Mouse (Mus musculus): ENCODE results near the gene Mcam. TPM values are rescaled to one million over a fixed set of nuclear protein-coding genes. Genes with fewer than 3 reads are reported as not detected.

Gene Mcam
- polyA plus RNA-seq, 2 experiments = 3.1 to 6.2 TPM

DNA sequence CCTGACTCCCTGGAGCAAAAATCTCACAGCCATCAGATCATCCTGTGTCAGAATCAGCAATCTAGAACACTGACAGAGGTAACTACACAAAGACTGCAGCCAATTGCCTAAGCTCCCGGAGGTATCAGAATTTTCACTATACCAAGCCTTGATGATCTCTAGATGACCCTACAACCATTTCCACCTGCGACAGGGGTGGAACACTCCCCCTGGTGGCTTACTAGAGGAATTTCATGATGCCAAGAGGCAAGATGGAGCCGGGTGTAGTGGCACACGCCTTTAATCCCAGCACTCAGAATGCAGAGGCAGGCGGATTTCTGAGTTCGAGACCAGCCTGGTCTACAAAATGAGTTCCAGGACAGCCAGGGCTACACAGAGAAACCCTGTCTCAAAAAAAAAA lies 10.0 kb upstream of the Mcam start:
- no peaks in the 10 kb centered on the region for H3K9me3 ChIP-seq (ENCODE audit: control insufficient read depth, low read length)
- 0 out of 4 replicates have a peak, but pooled peaks cover 0 to 3% of the 10 kb centered on the region in 2 experiments for H3K4me1 ChIP-seq (replicated peaks; ENCODE audit: control insufficient read depth in 2 of 2, insufficient read depth in 2 of 2, low read length in 1 of 2)
- H3K4me2 ChIP-seq (ENCODE audit: low read depth) = no peak overlapping the region
- no peaks in the 10 kb centered on the region for H3K36me3 ChIP-seq (replicated peaks; ENCODE audit: control insufficient read depth, insufficient read depth, low read depth)
- H3K4me3 ChIP-seq (ENCODE audit: insufficient read depth in 1 of 2, low read depth in 2 of 2, low read length in 2 of 2) = no peak overlapping the region
- TF ChIP-seq EP300 (IDR thresholded peaks at IDR 0.05; ENCODE audit: low read depth) = no peak
- peak; percentile 72 for TF ChIP-seq CTCF (IDR thresholded peaks at IDR 0.05; ENCODE audit: low read depth)
- H3K27ac ChIP-seq = no peak overlapping the region
- H3K27me3 ChIP-seq (ENCODE audit: control insufficient read depth, insufficient read depth, low read length) = peaks cover 4% of the 10 kb centered on the region; the same call in 1 of the 2 replicates
- WGBS (ENCODE audit: insufficient replicate concordance) = 52% methylated on average over 6 of the region's 6 CpGs
- DNase-seq (ENCODE audit: low read depth in 3 of 3, low spot score in 3 of 3) = no peak
- no peak overlapping the region for H3K9ac ChIP-seq (replicated peaks)
- ATAC-seq (ENCODE audit: insufficient read depth) = no peak

DNA sequence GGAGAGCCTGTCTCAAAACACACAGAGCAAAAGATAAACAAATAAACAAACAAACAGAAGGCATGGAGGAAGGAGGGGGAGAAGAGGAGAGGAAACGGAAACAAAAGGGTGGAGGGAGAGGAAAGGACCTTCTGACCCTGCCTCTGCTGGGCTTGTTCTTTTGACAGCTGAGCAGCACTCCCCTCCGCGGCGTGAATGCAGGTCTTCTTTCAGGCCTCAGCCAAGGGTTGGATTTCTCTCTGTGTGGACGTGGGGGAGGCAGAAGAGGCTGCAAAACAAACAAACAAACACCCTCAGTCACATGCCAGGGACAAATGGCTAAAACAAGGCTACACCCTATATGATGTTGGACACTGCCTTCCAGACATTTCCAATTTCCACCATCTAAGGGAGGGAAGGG lies 9.2 kb upstream of the Mcam start:
- Histone ChIP-seq H3K9ac (replicated peaks) (no peak overlapping the region), H3K4me2 (ENCODE audit: low read depth) (no peak overlapping the region), H3K36me3 (replicated peaks; ENCODE audit: control insufficient read depth, insufficient read depth, low read depth) (no peaks in the 10 kb centered on the region), H3K4me1 (replicated peaks; ENCODE audit: control insufficient read depth in 2 of 2, insufficient read depth in 2 of 2, low read length in 1 of 2) (peaks cover 0 to 6% of the 10 kb centered on the region in 2 experiments; a peak in 1 of 4 replicates), H3K27me3 (ENCODE audit: control insufficient read depth, insufficient read depth, low read length) (peaks cover 11% of the 10 kb centered on the region), H3K4me3 (ENCODE audit: insufficient read depth in 1 of 2, low read depth in 2 of 2, low read length in 2 of 2) (no peak overlapping the region), H3K27ac (no peak overlapping the region), H3K9me3 (ENCODE audit: control insufficient read depth, low read length) (no peaks in the 10 kb centered on the region)
- no peak for DNase-seq (ENCODE audit: low read depth in 3 of 3, low spot score in 3 of 3)
- TF ChIP-seq EP300 (IDR thresholded peaks at IDR 0.05; ENCODE audit: low read depth) (no peak), CTCF (IDR thresholded peaks at IDR 0.05; ENCODE audit: low read depth) (no peak)
- WGBS (ENCODE audit: insufficient replicate concordance) = 60% methylated on average over 5 of the region's 5 CpGs
- no peak for ATAC-seq (ENCODE audit: insufficient read depth)

DNA sequence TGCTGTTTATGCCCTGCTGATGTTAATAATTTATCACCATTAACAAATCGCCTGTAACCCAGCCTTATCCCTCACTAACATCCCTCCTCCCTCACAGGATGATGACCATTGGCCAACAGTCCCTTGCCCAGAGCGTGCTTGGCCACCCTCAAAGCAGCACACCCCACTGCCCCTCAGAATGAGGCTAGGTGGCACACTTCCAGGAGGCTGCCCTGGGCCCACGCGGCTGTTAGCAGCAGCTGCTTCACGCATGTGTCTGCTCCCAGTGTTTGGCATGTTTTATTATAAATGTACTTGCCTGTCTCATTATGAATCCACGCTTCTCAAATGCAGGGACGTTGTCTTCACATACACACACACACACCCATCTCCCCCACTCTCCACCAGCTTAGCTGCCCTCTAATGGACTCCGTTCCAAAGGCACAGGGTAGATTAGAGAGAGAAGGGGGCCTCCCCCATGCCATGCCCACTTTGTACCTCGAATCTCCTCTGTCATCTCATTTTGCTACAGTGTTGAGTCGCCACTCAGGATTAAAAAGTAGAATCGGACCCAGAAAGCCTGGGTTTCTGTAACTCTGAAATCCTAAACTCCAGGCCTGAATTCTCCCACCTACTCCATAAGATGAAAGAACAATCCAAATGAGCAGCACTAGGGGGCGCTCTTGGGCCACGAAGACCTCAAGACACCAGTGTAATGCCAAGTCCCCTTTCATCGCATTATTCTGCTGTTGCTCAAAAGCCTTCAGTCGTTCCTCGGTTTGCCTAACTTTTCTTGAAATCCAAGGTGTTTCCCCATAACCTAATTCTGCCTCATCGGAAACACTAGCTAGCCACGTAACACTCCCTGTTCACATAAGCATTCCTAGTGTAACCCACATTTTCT lies 8.5 kb upstream of the Mcam start:
- Histone ChIP-seq H3K27me3 (ENCODE audit: control insufficient read depth, insufficient read depth, low read length) (peaks cover 18% of the 10 kb centered on the region), H3K9me3 (ENCODE audit: control insufficient read depth, low read length) (no peaks in the 10 kb centered on the region), H3K4me2 (ENCODE audit: low read depth) (peak overlapping the region; percentile 44), H3K9ac (replicated peaks) (no peak overlapping the region; the same call in 1 of the 2 replicates), H3K27ac (no peak overlapping the region), H3K36me3 (replicated peaks; ENCODE audit: control insufficient read depth, insufficient read depth, low read depth) (no peaks in the 10 kb centered on the region), H3K4me1 (replicated peaks; ENCODE audit: control insufficient read depth in 2 of 2, insufficient read depth in 2 of 2, low read length in 1 of 2) (peaks cover 0 to 8% of the 10 kb centered on the region in 2 experiments; a peak in 1 of 4 replicates), H3K4me3 (ENCODE audit: insufficient read depth in 1 of 2, low read depth in 2 of 2, low read length in 2 of 2) (0 out of 4 replicates have a peak overlapping the region, but pooled peaks of 1 of the 2 experiments have one; percentile 12)
- DNase-seq (ENCODE audit: low read depth in 3 of 3, low spot score in 3 of 3) (peak; percentile 56 to 72 (median 60)), ATAC-seq (ENCODE audit: insufficient read depth) (no peak)
- TF ChIP-seq CTCF (IDR thresholded peaks at IDR 0.05; ENCODE audit: low read depth) (peak; percentile 88), EP300 (IDR thresholded peaks at IDR 0.05; ENCODE audit: low read depth) (no peak)
- WGBS (ENCODE audit: insufficient replicate concordance) = 29% methylated on average over 18 of the region's 18 CpGs

DNA sequence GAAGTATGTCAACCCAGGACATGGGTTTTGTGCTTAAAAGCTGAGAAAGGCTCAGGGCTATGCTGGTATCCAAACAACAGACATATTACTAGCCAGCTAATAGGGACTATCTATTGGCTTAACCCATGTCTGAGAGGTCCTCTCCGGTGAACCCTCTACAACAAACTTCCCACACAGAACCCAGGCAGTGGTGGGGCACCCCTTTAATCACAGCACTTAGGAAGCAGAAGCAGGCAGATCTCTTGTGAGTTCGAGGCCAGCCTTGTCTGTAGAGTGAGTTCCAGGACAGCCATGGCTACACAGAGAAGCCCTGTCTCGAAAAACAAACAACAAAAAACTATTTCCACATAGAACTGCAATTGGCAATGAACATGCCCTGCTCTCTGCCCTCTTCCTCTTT lies 7.5 kb upstream of the Mcam start:
- no peak overlapping the region for H3K27ac ChIP-seq
- no peaks in the 10 kb centered on the region for H3K9me3 ChIP-seq (ENCODE audit: control insufficient read depth, low read length)
- ATAC-seq (ENCODE audit: insufficient read depth) (no peak), DNase-seq (ENCODE audit: low read depth in 3 of 3, low spot score in 3 of 3) (no peak)
- H3K36me3 ChIP-seq (replicated peaks; ENCODE audit: control insufficient read depth, insufficient read depth, low read depth) = no peaks in the 10 kb centered on the region
- 66% methylated on average over 3 of the region's 3 CpGs for WGBS (ENCODE audit: insufficient replicate concordance)
- H3K4me3 ChIP-seq (ENCODE audit: insufficient read depth in 1 of 2, low read depth in 2 of 2, low read length in 2 of 2) = no peak overlapping the region
- no peak overlapping the region for H3K9ac ChIP-seq (replicated peaks)
- H3K4me2 ChIP-seq (ENCODE audit: low read depth) = no peak overlapping the region
- TF ChIP-seq EP300 (IDR thresholded peaks at IDR 0.05; ENCODE audit: low read depth) (no peak), CTCF (IDR thresholded peaks at IDR 0.05; ENCODE audit: low read depth) (no peak)
- peaks cover 0 to 8% of the 10 kb centered on the region in 2 experiments; a peak in 1 of 4 replicates for H3K4me1 ChIP-seq (replicated peaks; ENCODE audit: control insufficient read depth in 2 of 2, insufficient read depth in 2 of 2, low read length in 1 of 2)
- peaks cover 28% of the 10 kb centered on the region for H3K27me3 ChIP-seq (ENCODE audit: control insufficient read depth, insufficient read depth, low read length)

DNA sequence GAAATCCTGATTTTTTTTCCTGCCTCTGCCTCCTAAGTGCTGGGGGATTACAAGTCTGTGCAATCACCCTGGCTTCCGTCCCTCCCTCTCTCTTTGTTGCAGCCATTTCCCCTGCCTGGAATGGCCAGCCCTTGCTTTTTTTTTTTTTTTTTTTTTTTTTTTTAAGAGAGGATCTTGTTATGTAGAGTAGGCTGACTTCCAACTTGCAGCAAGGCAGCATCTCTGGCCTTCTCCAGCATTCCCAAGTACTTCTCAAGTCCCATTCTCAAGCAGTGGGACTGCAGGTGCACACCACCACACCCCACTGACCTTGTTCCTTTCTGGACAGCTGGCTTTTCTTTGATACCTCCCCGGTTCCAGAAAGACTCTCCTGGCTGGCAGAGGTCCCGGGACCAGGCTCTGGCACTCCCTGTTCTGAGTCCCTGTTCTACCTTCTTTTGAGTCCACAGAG lies 6.9 kb upstream of the Mcam start:
- no peak for ATAC-seq (ENCODE audit: insufficient read depth)
- no peak for TF ChIP-seq EP300 (IDR thresholded peaks at IDR 0.05; ENCODE audit: low read depth)
- no peak for TF ChIP-seq CTCF (IDR thresholded peaks at IDR 0.05; ENCODE audit: low read depth)
- H3K9ac ChIP-seq (replicated peaks) = no peak overlapping the region
- H3K36me3 ChIP-seq (replicated peaks; ENCODE audit: control insufficient read depth, insufficient read depth, low read depth) = no peaks in the 10 kb centered on the region
- no peak overlapping the region for H3K27ac ChIP-seq
- no peak for DNase-seq (ENCODE audit: low read depth in 3 of 3, low spot score in 3 of 3)
- no peak overlapping the region for H3K4me3 ChIP-seq (ENCODE audit: insufficient read depth in 1 of 2, low read depth in 2 of 2, low read length in 2 of 2)
- WGBS (ENCODE audit: insufficient replicate concordance) = 68% methylated on average over 3 of the region's 3 CpGs
- peaks cover 34% of the 10 kb centered on the region for H3K27me3 ChIP-seq (ENCODE audit: control insufficient read depth, insufficient read depth, low read length)
- no peak overlapping the region for H3K4me2 ChIP-seq (ENCODE audit: low read depth)
- H3K4me1 ChIP-seq (replicated peaks; ENCODE audit: control insufficient read depth in 2 of 2, insufficient read depth in 2 of 2, low read length in 1 of 2) = peaks cover 0 to 8% of the 10 kb centered on the region in 2 experiments; a peak in 1 of 4 replicates
- H3K9me3 ChIP-seq (ENCODE audit: control insufficient read depth, low read length) = no peaks in the 10 kb centered on the region

All from liver, embryonic 14.5 days (tissue).